8 mouse cellular contexts compared by ENCODE assay signal in the genomic region with DNA sequence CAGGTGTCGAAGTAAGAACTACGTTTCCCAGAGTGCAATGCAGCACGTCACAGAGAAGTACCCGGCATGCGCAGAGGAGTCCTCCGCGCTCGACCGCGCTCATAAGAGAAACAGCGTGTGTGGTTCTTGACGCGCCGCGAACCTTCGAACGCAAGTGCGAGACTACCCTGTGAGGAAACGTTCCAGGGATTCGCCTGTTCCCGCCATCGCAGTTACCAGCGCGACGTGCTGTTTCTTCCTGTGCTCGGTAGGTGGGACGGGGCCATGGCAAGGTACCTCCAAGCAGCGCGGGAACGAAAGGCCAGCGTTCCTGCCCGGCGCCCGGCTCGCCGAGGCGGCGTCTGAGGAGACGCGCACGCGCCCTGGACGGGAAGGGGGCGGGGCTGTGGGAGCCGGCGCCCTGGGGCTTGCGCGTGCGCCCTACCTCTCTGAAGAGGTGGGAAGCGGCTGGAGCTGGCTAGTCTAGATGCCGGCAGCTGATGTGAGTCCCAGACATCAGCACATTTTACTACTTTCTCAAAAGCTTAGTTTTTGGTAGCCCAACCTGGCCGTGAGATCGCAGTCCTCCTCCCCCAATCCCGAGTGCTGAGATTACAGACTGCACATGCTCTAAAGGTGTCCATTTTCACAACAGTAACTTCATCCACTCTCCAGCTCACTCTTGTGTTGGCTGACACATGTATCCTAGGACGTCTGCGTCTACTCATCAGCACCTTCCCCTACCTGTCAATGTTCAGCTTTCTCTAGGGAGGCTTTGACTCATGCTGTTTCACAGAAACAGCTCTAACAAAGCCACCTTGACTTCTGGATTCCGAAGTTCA. TPM values are rescaled to one million over a fixed set of nuclear protein-coding genes. Genes with fewer than 3 reads are reported as not detected.
DNase-seq lines count a peak whose midpoint lies in the region; ATAC-seq lines count a peak whose summit lies in the region.

A gene (plus strand): TSS at position 79 of the 821 bp plus-strand sequence.

- H3K27ac ChIP-seq in heart, embryonic 13.5 days (replicated peaks) = peak within 1 kb of the TSS; percentile 94
- H3K27ac ChIP-seq in liver, embryonic 12.5 days = peak within 1 kb of the TSS; percentile 92
- peak within 1 kb of the TSS; percentile 95 for H3K27ac ChIP-seq in stomach, embryonic 15.5 days

- DNase-seq in CD4-positive helper T cell, adult 2 months (ENCODE audit: low read depth, low spot score) = peak; percentile 96
- DNase-seq in brain, embryonic 18.5 days (ENCODE audit: low read depth, low spot score) = peak; percentile 88
- DNase-seq in kidney, postnatal 10 days = peak; percentile 97
- peak; percentile 89 to 91 for DNase-seq in natural killer cell, adult 2 months (ENCODE audit: low spot score in 2 of 2)

- H3K4me3 ChIP-seq in heart, embryonic 13.5 days = peak within 1 kb of the TSS; percentile 67
- H3K4me3 ChIP-seq in liver, embryonic 12.5 days = peak within 1 kb of the TSS; percentile 67
- peak within 1 kb of the TSS; percentile 69 for H3K4me3 ChIP-seq in stomach, embryonic 15.5 days (replicated peaks)

- peak; percentile 95 for ATAC-seq in erythroid progenitor cell, adult 5-6 weeks (replicated peaks; ENCODE audit: low FRiP score, poor library complexity, severe bottlenecking)
- peak; percentile 97 for ATAC-seq in heart, embryonic 13.5 days (ENCODE audit: extremely low read depth, insufficient number of reproducible peaks, low FRiP score, low TSS enrichment)
- peak; percentile 96 for ATAC-seq in liver, embryonic 12.5 days
- ATAC-seq in stomach, embryonic 15.5 days (ENCODE audit: insufficient read depth, low FRiP score, low read depth) = peak; percentile 97

- under 1% methylated on average over 57 of the region's 57 CpGs for WGBS in heart, embryonic 13.5 days
- under 1% methylated on average over 57 of the region's 57 CpGs for WGBS in liver, embryonic 12.5 days (ENCODE audit: insufficient replicate concordance)
- WGBS in stomach, embryonic 15.5 days = 1% methylated on average over 57 of the region's 57 CpGs

- H3K4me2 ChIP-seq in heart, embryonic 13.5 days = peak within 1 kb of the TSS; percentile 81
- H3K4me2 ChIP-seq in liver, embryonic 12.5 days = peak within 1 kb of the TSS; percentile 85
- peak within 1 kb of the TSS; percentile 76 for H3K4me2 ChIP-seq in stomach, embryonic 15.5 days

- peaks cover 19% of the 10 kb centered on the region for H3K4me1 ChIP-seq in heart, embryonic 13.5 days
- H3K4me1 ChIP-seq in liver, embryonic 12.5 days = peaks cover 62% of the 10 kb centered on the region
- no peaks in the 10 kb centered on the region for H3K4me1 ChIP-seq in stomach, embryonic 15.5 days

- peak within 1 kb of the TSS; percentile 87 for H3K9ac ChIP-seq in heart, embryonic 13.5 days
- peak within 1 kb of the TSS; percentile 76 for H3K9ac ChIP-seq in liver, embryonic 12.5 days
- H3K9ac ChIP-seq in stomach, embryonic 15.5 days = peak within 1 kb of the TSS; percentile 40; the same call in 1 of the 2 replicates

- no peaks in the 10 kb centered on the region for H3K27me3 ChIP-seq in heart, embryonic 13.5 days (replicated peaks)
- H3K27me3 ChIP-seq in liver, embryonic 12.5 days (replicated peaks) = no peaks in the 10 kb centered on the region
- no peaks in the 10 kb centered on the region for H3K27me3 ChIP-seq in stomach, embryonic 15.5 days (replicated peaks)

- no peaks in the 10 kb centered on the region for H3K9me3 ChIP-seq in heart, embryonic 13.5 days
- no peaks in the 10 kb centered on the region for H3K9me3 ChIP-seq in liver, embryonic 12.5 days (replicated peaks)
- no peaks in the 10 kb centered on the region for H3K9me3 ChIP-seq in stomach, embryonic 15.5 days

- no peaks in the 10 kb centered on the region for H3K36me3 ChIP-seq in heart, embryonic 13.5 days
- peaks cover 3% of the 10 kb centered on the region; the same call in 1 of the 2 replicates for H3K36me3 ChIP-seq in liver, embryonic 12.5 days
- H3K36me3 ChIP-seq in stomach, embryonic 15.5 days = no peaks in the 10 kb centered on the region

RNA-seq across cellular contexts. Expression of the gene that starts here (rescaled TPM):
- 36.8 and 54.1 TPM in 2 replicates for total RNA-seq in erythroid progenitor cell, adult 5-6 weeks (2015; ENCODE audit: low replicate concordance)
- total RNA-seq in erythroid progenitor cell, adult 5-6 weeks (2017; ENCODE audit: low replicate concordance) = 0.83 and 10.9 TPM in 2 replicates
- polyA plus RNA-seq in heart, embryonic 13.5 days (2015; fragmentation: Nextera tagmentation; extraction: Ambion mirVana) = 27.7 and 28.8 TPM in 2 replicates
- polyA plus RNA-seq in liver, embryonic 12.5 days (2016; fragmentation: Nextera tagmentation; extraction: Ambion mirVana) = 36.3 and 42.4 TPM in 2 replicates
- polyA plus RNA-seq in stomach, embryonic 15.5 days (2015; fragmentation: Nextera tagmentation; extraction: Ambion mirVana) = 43.5 and 53.8 TPM in 2 replicates

Comparison
In these comparisons a context has a peak if more than half of its experiments do, and no peak if none do; other contexts are left out.
1. Peak in every context shown above with its lines: DNase-seq, ATAC-seq, H3K4me3 ChIP-seq and H3K27ac ChIP-seq.